8 mouse cellular contexts compared by ENCODE assay signal in genomic region chr1:83159603-83160002, GRCm38 (mm10). TPM values are rescaled to one million over a fixed set of nuclear protein-coding genes. Genes with fewer than 3 reads are reported as not detected.
DNase-seq lines count a peak whose midpoint lies in the region; ATAC-seq and TF ChIP-seq lines count a peak whose summit lies in the region.

Daw1 (plus strand) TSS chr1:83159752.

- WGBS in heart, adult 2 months = 2% methylated on average over 16 of the region's 16 CpGs
- 1% methylated on average over 16 of the region's 16 CpGs for WGBS in limb, embryonic 12.5 days
- under 1% methylated on average over 16 of the region's 16 CpGs for WGBS in midbrain, embryonic 15.5 days
- 1% methylated on average over 16 of the region's 16 CpGs for WGBS in stomach, postnatal 0 days

- H3K36me3 ChIP-seq in heart, adult 2 months (ENCODE audit: control insufficient read depth, insufficient read depth, low read length) = no peaks in the 10 kb centered on the region
- H3K36me3 ChIP-seq in limb, embryonic 12.5 days = no peaks in the 10 kb centered on the region
- no peaks in the 10 kb centered on the region for H3K36me3 ChIP-seq in midbrain, embryonic 15.5 days (replicated peaks)
- H3K36me3 ChIP-seq in stomach, postnatal 0 days (ENCODE audit: control insufficient read depth, insufficient read depth, low read length) = no peaks in the 10 kb centered on the region

- peak within 1 kb of the TSS; percentile 65 for H3K4me2 ChIP-seq in limb, embryonic 12.5 days
- H3K4me2 ChIP-seq in midbrain, embryonic 15.5 days = peak within 1 kb of the TSS; percentile 83
- peak within 1 kb of the TSS; percentile 81 for H3K4me2 ChIP-seq in stomach, postnatal 0 days (replicated peaks; ENCODE audit: low read depth)

- DNase-seq in gastrocnemius, adult 18-20 months (ENCODE audit: low spot score) = peak; percentile 12
- no peak for DNase-seq in gastrocnemius, postnatal 25 days
- peak; percentile 95 for DNase-seq in embryo, embryonic 10.5 days (ENCODE audit: low spot score)
- peak; percentile 29 to 51 for DNase-seq in heart, adult 2 months
- DNase-seq in kidney, adult 11 months = peak; percentile 58
- DNase-seq in stomach, postnatal 0 days (ENCODE audit: low spot score) = peak; percentile 83

- intact Hi-C loops in heart, adult 2 months (cut with DNase I) = no loop called here

- peak; percentile 96 for ATAC-seq in limb, embryonic 12.5 days (ENCODE audit: insufficient number of reproducible peaks, insufficient read depth, low FRiP score, low TSS enrichment, low read depth)
- ATAC-seq in midbrain, embryonic 15.5 days (replicated peaks) = peak; percentile 99
- ATAC-seq in stomach, postnatal 0 days (ENCODE audit: low FRiP score, low TSS enrichment) = peak; percentile 78

- no peak within 1 kb of the TSS for H3K27ac ChIP-seq in heart, adult 2 months
- H3K27ac ChIP-seq in limb, embryonic 12.5 days = peak within 1 kb of the TSS; percentile 12; the same call in 1 of the 2 replicates
- no peak within 1 kb of the TSS for H3K27ac ChIP-seq in midbrain, embryonic 15.5 days
- H3K27ac ChIP-seq in stomach, postnatal 0 days (replicated peaks) = no peak within 1 kb of the TSS

- H3K27me3 ChIP-seq in heart, adult 2 months (ENCODE audit: control insufficient read depth, insufficient read depth, low read length) = no peaks in the 10 kb centered on the region
- no peaks in the 10 kb centered on the region; the same call in 1 of the 2 replicates for H3K27me3 ChIP-seq in limb, embryonic 12.5 days
- no peaks in the 10 kb centered on the region for H3K27me3 ChIP-seq in midbrain, embryonic 15.5 days (replicated peaks)
- no peaks in the 10 kb centered on the region for H3K27me3 ChIP-seq in stomach, postnatal 0 days (ENCODE audit: control insufficient read depth, insufficient read depth, low read length)

- peak within 1 kb of the TSS; percentile 24 for H3K9ac ChIP-seq in heart, adult 2 months (ENCODE audit: low read depth, low read length)
- H3K9ac ChIP-seq in limb, embryonic 12.5 days (replicated peaks) = peak within 1 kb of the TSS; percentile 53; the same call in 1 of the 2 replicates
- peak within 1 kb of the TSS; percentile 52 for H3K9ac ChIP-seq in midbrain, embryonic 15.5 days
- peak within 1 kb of the TSS; percentile 56; the same call in 1 of the 2 replicates for H3K9ac ChIP-seq in stomach, postnatal 0 days (ENCODE audit: low read length)

- no peak for TF ChIP-seq CTCF in heart, adult 2 months (IDR thresholded peaks at IDR 0.05)
- TF ChIP-seq CTCF in stomach, postnatal 0 days (IDR thresholded peaks at IDR 0.05; ENCODE audit: low read depth) = no peak

- H3K4me3 ChIP-seq in heart, adult 2 months = peak within 1 kb of the TSS; percentile 45
- peak within 1 kb of the TSS; percentile 48 for H3K4me3 ChIP-seq in limb, embryonic 12.5 days (replicated peaks)
- peak within 1 kb of the TSS; percentile 50 for H3K4me3 ChIP-seq in midbrain, embryonic 15.5 days
- peak within 1 kb of the TSS; percentile 51 for H3K4me3 ChIP-seq in stomach, postnatal 0 days (ENCODE audit: low read depth, low read length)

- H3K4me1 ChIP-seq in heart, adult 2 months (ENCODE audit: control insufficient read depth, insufficient read depth, low read length) = no peaks in the 10 kb centered on the region
- no peaks in the 10 kb centered on the region for H3K4me1 ChIP-seq in limb, embryonic 12.5 days (replicated peaks)
- no peaks in the 10 kb centered on the region for H3K4me1 ChIP-seq in midbrain, embryonic 15.5 days
- no peaks in the 10 kb centered on the region for H3K4me1 ChIP-seq in stomach, postnatal 0 days (replicated peaks; ENCODE audit: control insufficient read depth, insufficient read depth)

- TF ChIP-seq EP300 in heart, adult 2 months (IDR thresholded peaks at IDR 0.05; ENCODE audit: insufficient read depth, low read depth, low read length) = no peak
- TF ChIP-seq EP300 in stomach, postnatal 0 days (optimal IDR thresholded peaks at IDR 0.05) = no peak

- no peaks in the 10 kb centered on the region for H3K79me2 ChIP-seq in heart, adult 2 months (replicated peaks; ENCODE audit: control insufficient read depth, insufficient read depth, low read length)

- no peaks in the 10 kb centered on the region for H3K9me3 ChIP-seq in limb, embryonic 12.5 days
- H3K9me3 ChIP-seq in midbrain, embryonic 15.5 days = no peaks in the 10 kb centered on the region
- H3K9me3 ChIP-seq in stomach, postnatal 0 days (ENCODE audit: control insufficient read depth, low read length) = no peaks in the 10 kb centered on the region

- no peak for TF ChIP-seq POLR2A in heart, adult 2 months (IDR thresholded peaks at IDR 0.05; ENCODE audit: insufficient read depth, low read depth, low read length)

RNA-seq across cellular contexts. Expression of gene Daw1, which starts in this region (rescaled TPM):
- not detected for total RNA-seq in gastrocnemius, adult 18-20 months (2021)
- not detected for total RNA-seq in gastrocnemius, postnatal 25 days (2021)
- not detected for total RNA-seq in heart, adult 2 months (2021)
- 0.08 TPM in 1 of 2 replicates, not detected in the other for polyA plus RNA-seq in heart, adult 2 months (2012; rRNA removed)
- polyA plus RNA-seq in limb, embryonic 12.5 days (2016; fragmentation: Nextera tagmentation; extraction: Ambion mirVana) = not detected in 2 replicates
- 1.2 and 1.9 TPM in 2 replicates for polyA plus RNA-seq in midbrain, embryonic 15.5 days (2015; fragmentation: Nextera tagmentation; extraction: Ambion mirVana)
- polyA plus RNA-seq in stomach, postnatal 0 days (2015; fragmentation: Nextera tagmentation; extraction: Ambion mirVana) = 0.12 and 0.18 TPM in 2 replicates

Comparison
In these comparisons a context has a peak if more than half of its experiments do, and no peak if none do; other contexts are left out.
1. Peak in DNase-seq in gastrocnemius, adult 18-20 months; RNA of the gene not detected or under 1 TPM.
2. Peak in DNase-seq, H3K4me3 ChIP-seq and H3K9ac ChIP-seq in heart, adult 2 months; RNA of the gene not detected or under 1 TPM.
3. Peak in ATAC-seq, H3K4me3 ChIP-seq, H3K27ac ChIP-seq, H3K9ac ChIP-seq and H3K4me2 ChIP-seq in limb, embryonic 12.5 days; RNA of the gene not detected or under 1 TPM.
4. Peak in DNase-seq, ATAC-seq, H3K4me3 ChIP-seq, H3K9ac ChIP-seq and H3K4me2 ChIP-seq in stomach, postnatal 0 days; RNA of the gene not detected or under 1 TPM.